Mouse (Mus musculus): Measurements from ENCODE around the gene Gse1.

DNA sequence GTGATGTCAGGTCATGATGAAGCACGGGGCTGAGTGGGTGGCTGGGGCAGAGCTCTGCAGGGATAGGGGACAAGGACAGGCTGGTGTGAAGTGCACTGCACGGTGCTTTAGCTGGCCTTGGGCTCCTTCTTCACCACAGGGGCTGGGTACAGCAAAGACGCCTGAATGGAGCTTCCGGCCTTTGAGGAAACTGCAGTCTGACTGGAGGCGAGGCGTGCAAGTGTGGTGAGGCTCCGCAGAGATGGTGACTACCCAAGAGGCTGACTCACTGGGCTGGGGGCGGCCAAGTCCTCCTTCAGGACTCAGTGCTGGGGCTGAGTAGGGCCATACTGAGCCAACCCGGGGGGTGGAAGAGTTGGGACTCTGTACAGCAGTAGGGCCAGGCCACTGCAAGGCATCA is 22.3 kb upstream of the Gse1 start:
- TF ChIP-seq CTCF (IDR thresholded peaks at IDR 0.05; ENCODE audit: control insufficient read depth, insufficient read depth, low read length) (no peak), POLR2A (IDR thresholded peaks at IDR 0.05; ENCODE audit: borderline replicate concordance, control insufficient read depth, low read depth, low read length) (no peak)
